Mouse (Mus musculus) right cerebral cortex, postnatal 10 days (tissue): ENCODE measurements around the gene Adgrb2.

Experiments used
- DNase-seq, 2 experiments: peaks; one replicate each; pipeline ENCODE4 v3.0.0; 2021; ENCODE audit warnings: low spot score in 2 of 2

Adgrb2 gene

GRCm38 (mm10) chr4:130071758-130072157 is 87.1 kb downstream of the Adgrb2 start:
- DNase-seq, result no peak
